Mouse (Mus musculus) heart, adult 18-20 months (tissue): ENCODE results near the gene Eif3g. TPM values are rescaled to one million over a fixed set of nuclear protein-coding genes. Genes with fewer than 3 reads are reported as not detected.

Source experiments
- DNase-seq, 2 experiments: peaks; one replicate each; pipeline ENCODE4 v3.0.0; 2021 to 2022; ENCODE audit warnings: mixed read lengths in 1 of 2
- microRNA-seq, 2 experiments: library from miRNA; unstranded; fragments of <30 nt; microRNA quantifications; one replicate each; pipeline ENCODE4 v1.2.0; 2022
- total RNA-seq, 2 experiments: library from RNA; stranded (reverse); gene quantifications; 2 replicates each; pipeline ENCODE4 v1.2.3; 2021

Eif3g gene
- total RNA-seq, 2 experiments from 2014 or later: 114 to 116 TPM

- DNase-seq: peak in 1 of 2 experiments; percentile 44
Observed at GRCm38 (mm10) chr9:20861821-20862220, 36.6 kb downstream of the Eif3g start.

GRCm38 (mm10) chr9:20859926-20860325 lies 38.5 kb downstream of the Eif3g start:
- no peak for DNase-seq

GRCm38 (mm10) chr9:20857131-20857530 lies 41.3 kb downstream of the Eif3g start:
- peak in 1 of 2 experiments; percentile 67 for DNase-seq

GRCm38 (mm10) chr9:20850179-20850578 lies 48.2 kb downstream of the Eif3g start:
- no peak for DNase-seq

Small RNA genes within 50 kb of the gene (microRNA-seq; reads per million reads assigned to microRNA genes)
- gene Mir7081: 0 reads per million in 2 experiments

Other genes starting within 250 kb of the Eif3g start
- gene Pin1, start 246.5 kb downstream of the Eif3g start, total RNA-seq: 10 to 100 TPM; 18.5 to 18.9 TPM
- gene Olfm2, start 152.3 kb downstream of the Eif3g start, total RNA-seq: under 1 TPM in 1 of 2 experiments, not detected in 1; 0.31 TPM
- 10 to 100 TPM; 14.4 to 16.1 TPM for gene Col5a3, start 83.6 kb downstream of the Eif3g start, total RNA-seq
- gene Rdh8, start 80.1 kb downstream of the Eif3g start, total RNA-seq: not detected
- 1 to 10 TPM; 3.9 to 4.0 TPM for gene A230050P20Rik, start 30.0 kb downstream of the Eif3g start, total RNA-seq
- gene Angptl6, start 18.9 kb downstream of the Eif3g start, total RNA-seq: 1 to 10 TPM; 4.3 to 4.4 TPM
- 1 to 10 TPM; 5.5 to 7.4 TPM for gene Ppan, start 10.4 kb downstream of the Eif3g start, total RNA-seq
- gene Dnmt1, start 61.3 kb upstream of the Eif3g start, total RNA-seq: 10 to 100 TPM; 10.3 to 12.6 TPM
- gene S1pr2, start 78.2 kb upstream of the Eif3g start, total RNA-seq: 1 to 10 TPM; 1.4 to 2.0 TPM
- 100 to 1,000 TPM; 130 to 138 TPM for gene Mrpl4, start 104.1 kb upstream of the Eif3g start, total RNA-seq
- 1 to 10 TPM; 8.7 to 9.1 TPM for gene Icam1, start 117.4 kb upstream of the Eif3g start, total RNA-seq
- 1 to 10 TPM; 1.2 to 1.3 TPM for gene Icam4, start 130.8 kb upstream of the Eif3g start, total RNA-seq
- not detected for gene Icam5, start 133.4 kb upstream of the Eif3g start, total RNA-seq
- gene Zglp1, start 168.5 kb upstream of the Eif3g start, total RNA-seq: not detected
- gene Gm49373, start 174.5 kb upstream of the Eif3g start, total RNA-seq: under 1 TPM; 0.30 to 0.33 TPM
- gene Fdx1l, start 175.0 kb upstream of the Eif3g start, total RNA-seq: 10 to 100 TPM; 39.1 to 48.3 TPM
- gene Gm38431, start 193.4 kb upstream of the Eif3g start, total RNA-seq: under 1 TPM; 0.27 to 0.31 TPM
- 10 to 100 TPM; 22.5 to 23.9 TPM for gene Raver1, start 193.4 kb upstream of the Eif3g start, total RNA-seq
- gene Tyk2, start 232.6 kb upstream of the Eif3g start, total RNA-seq: 10 to 100 TPM in 1 of 2 experiments, 1 to 10 TPM in 1; 8.0 to 10.3 TPM